Mouse (Mus musculus): Measurements from ENCODE around the gene Wdr83. TPM values are rescaled to one million over a fixed set of nuclear protein-coding genes. Genes with fewer than 3 reads are reported as not detected.

Gene Wdr83
- polyA plus RNA-seq, 1 experiment = 22.6 TPM

GRCm38 (mm10) chr8:85071041-85071440 is 10.1 kb downstream of the Wdr83 start:
- Histone ChIP-seq H3K4me3 (ENCODE audit: insufficient read depth, low read length) (peak overlapping the region; percentile 90), H3K4me1 (ENCODE audit: control insufficient read depth, insufficient read depth, low read length) (peaks cover 12% of the 10 kb centered on the region), H3K27ac (ENCODE audit: insufficient read depth, low read depth, low read length) (peak overlapping the region; percentile 89)
- TF ChIP-seq CTCF (IDR thresholded peaks at IDR 0.05; ENCODE audit: low read depth, low read length) (no peak), POLR2A (IDR thresholded peaks at IDR 0.05; ENCODE audit: borderline replicate concordance, low read depth, low read length) (no peak)

DNA sequence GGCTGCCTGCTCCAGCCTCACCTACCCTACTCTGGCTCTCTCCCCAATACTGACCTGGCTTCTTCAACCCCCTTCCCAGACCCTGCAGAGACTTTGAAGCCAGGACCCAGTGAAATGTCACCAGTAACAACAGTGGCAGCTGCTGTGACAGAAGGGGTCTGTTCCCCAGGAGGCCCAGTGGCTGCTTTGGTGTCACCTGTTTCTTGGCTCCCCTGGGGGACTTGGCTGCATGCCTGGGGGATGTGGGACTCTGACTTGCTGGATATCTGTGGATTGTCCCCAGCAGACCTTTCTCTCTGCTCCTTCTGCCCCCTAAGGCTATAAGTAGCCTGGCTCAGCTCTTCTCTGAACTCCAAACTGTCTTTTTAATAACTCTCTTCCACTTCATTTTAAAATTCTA is 13.1 kb downstream of the Wdr83 start, which contains the start of gene Gm5741:
TSS of gene Gm5741 (minus strand) at position 1 of the 400 bp plus-strand sequence.
- TF ChIP-seq POLR2A (IDR thresholded peaks at IDR 0.05; ENCODE audit: borderline replicate concordance, low read depth, low read length) (no peak), CTCF (IDR thresholded peaks at IDR 0.05; ENCODE audit: low read depth, low read length) (no peak)

DNA sequence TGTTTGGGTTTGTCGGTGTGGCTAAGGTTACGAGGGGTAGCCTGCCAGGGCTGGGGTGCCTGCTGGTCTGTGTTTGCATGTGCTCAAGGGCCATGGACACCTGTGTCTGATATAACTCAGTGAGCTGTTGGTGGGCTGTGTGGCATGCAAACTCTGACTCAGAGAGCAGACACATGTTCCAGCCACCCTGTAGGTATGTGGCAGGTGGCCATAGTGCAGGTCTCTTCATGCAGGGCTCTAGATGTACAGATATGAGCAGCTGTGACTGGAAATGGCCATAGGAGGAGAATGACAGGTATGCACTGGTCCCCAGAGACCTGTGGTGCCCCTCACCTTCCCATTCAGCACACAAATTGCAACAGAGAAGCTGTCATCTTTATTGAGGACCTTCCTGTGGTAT is 14.0 kb downstream of the Wdr83 start:
- TF ChIP-seq POLR2A (IDR thresholded peaks at IDR 0.05; ENCODE audit: borderline replicate concordance, low read depth, low read length) (no peak), CTCF (IDR thresholded peaks at IDR 0.05; ENCODE audit: low read depth, low read length) (no peak)
- Histone ChIP-seq H3K4me1 (ENCODE audit: control insufficient read depth, insufficient read depth, low read length) (peaks cover 8% of the 10 kb centered on the region), H3K27ac (ENCODE audit: insufficient read depth, low read depth, low read length) (no peak overlapping the region), H3K4me3 (ENCODE audit: insufficient read depth, low read length) (no peak overlapping the region)

More for the DNA sequence above, 13.1 kb downstream of the Wdr83 start, which contains the start of gene Gm5741:
- no peak within 1 kb of the TSS for H3K27ac ChIP-seq (ENCODE audit: insufficient read depth, low read depth, low read length)
- no peak within 1 kb of the TSS for H3K4me3 ChIP-seq (ENCODE audit: insufficient read depth, low read length)
- H3K4me1 ChIP-seq (ENCODE audit: control insufficient read depth, insufficient read depth, low read length) = peaks cover 11% of the 10 kb centered on the region

GRCm38 (mm10) chr8:85065213-85065612 is 15.9 kb downstream of the Wdr83 start:
- Histone ChIP-seq H3K4me3 (ENCODE audit: insufficient read depth, low read length) (no peak overlapping the region), H3K4me1 (ENCODE audit: control insufficient read depth, insufficient read depth, low read length) (peaks cover 5% of the 10 kb centered on the region), H3K27ac (ENCODE audit: insufficient read depth, low read depth, low read length) (no peak overlapping the region)
- TF ChIP-seq CTCF (IDR thresholded peaks at IDR 0.05; ENCODE audit: low read depth, low read length) (no peak), POLR2A (IDR thresholded peaks at IDR 0.05; ENCODE audit: borderline replicate concordance, low read depth, low read length) (no peak)

DNA sequence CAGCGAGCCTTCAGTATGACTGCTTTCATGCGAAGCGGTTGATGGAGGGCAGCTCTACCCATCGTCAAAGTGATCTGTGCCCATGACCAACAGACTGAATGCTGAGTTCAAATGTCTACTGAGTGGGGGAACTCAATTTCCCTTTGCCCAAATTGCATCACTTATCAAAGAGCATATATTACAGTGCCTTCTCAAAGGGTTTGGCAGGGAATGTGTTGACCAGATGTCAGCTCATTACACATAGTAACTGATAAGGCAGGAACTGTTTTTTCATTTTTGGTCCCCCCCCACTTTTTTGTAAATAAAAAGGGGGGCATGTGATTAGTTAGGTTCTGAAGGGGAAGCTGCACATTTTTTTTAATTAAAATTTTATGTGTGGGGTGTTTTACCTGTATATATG is 18.5 kb downstream of the Wdr83 start:
- Histone ChIP-seq H3K4me3 (ENCODE audit: insufficient read depth, low read length) (no peak overlapping the region), H3K27ac (ENCODE audit: insufficient read depth, low read depth, low read length) (no peak overlapping the region), H3K4me1 (ENCODE audit: control insufficient read depth, insufficient read depth, low read length) (peaks cover 5% of the 10 kb centered on the region)
- TF ChIP-seq CTCF (IDR thresholded peaks at IDR 0.05; ENCODE audit: low read depth, low read length) = no peak

DNA sequence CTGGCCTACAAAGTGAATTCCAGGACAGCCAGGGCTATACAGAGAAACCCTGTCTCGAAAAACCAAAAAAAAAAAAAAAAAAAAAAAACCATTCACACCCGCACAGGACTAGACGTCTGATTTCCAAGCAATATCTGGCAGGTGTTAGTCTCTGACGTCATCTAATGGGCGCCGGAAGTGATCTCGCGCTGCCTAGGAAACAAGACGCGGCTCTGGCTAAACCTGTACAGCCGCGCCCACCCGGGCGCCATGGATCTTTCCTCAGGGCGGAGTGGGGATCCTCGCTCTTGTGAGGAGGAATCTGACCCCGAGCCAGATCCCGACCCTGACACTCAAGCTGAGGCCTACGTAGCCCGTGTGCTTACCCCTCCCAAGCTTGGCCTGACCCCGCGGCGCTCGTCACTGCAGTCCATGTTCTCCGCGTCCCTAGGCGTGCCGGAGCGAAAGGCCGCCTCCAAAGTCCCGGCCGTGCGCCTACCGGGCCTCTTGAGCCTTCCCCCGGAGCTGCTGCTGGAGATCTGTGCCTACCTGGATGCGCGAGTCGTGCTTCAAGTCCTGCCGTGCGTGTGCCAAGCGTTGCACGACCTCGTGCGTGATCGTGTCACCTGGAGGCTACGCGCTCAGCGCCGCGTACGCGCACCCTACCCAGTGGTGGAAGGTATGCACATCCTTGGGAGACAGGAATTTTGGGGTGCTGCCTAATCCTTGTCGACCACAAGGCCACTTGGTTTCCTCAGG is 21.1 kb downstream of the Wdr83 start, which contains the start of gene Fbxw9:
TSS of gene Fbxw9 (plus strand) at position 177 of the 738 bp plus-strand sequence.
- Histone ChIP-seq H3K27ac (ENCODE audit: insufficient read depth, low read depth, low read length) (no peak within 1 kb of the TSS), H3K4me1 (ENCODE audit: control insufficient read depth, insufficient read depth, low read length) (peaks cover 5% of the 10 kb centered on the region), H3K4me3 (ENCODE audit: insufficient read depth, low read length) (peak within 1 kb of the TSS; percentile 85)
- TF ChIP-seq CTCF (IDR thresholded peaks at IDR 0.05; ENCODE audit: low read depth, low read length) = no peak
- TF ChIP-seq POLR2A (IDR thresholded peaks at IDR 0.05; ENCODE audit: borderline replicate concordance, low read depth, low read length) = no peak

DNA sequence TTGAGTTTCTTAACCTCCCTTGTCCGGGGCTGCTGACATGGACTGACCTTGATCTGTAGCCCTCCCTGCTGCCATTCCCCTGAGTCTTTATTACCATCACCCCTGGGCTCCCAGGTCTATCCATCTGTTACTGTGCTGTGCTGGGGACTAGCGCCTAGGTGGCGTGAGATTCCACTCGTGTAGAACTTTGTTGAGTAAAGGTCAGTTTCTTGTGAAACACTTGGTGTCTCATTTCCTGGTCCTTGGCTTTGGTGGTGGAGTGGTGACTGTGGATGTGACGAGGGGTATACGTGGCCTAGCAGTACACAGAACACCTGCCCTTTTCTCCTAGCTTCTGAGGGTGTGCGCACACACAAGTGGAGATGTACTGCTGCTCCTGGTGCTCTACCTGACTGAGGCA is 23.7 kb downstream of the Wdr83 start:
- Histone ChIP-seq H3K27ac (ENCODE audit: insufficient read depth, low read depth, low read length) (no peak overlapping the region), H3K4me1 (ENCODE audit: control insufficient read depth, insufficient read depth, low read length) (peaks cover 5% of the 10 kb centered on the region), H3K4me3 (ENCODE audit: insufficient read depth, low read length) (no peak overlapping the region)
- TF ChIP-seq CTCF (IDR thresholded peaks at IDR 0.05; ENCODE audit: low read depth, low read length) (no peak), POLR2A (IDR thresholded peaks at IDR 0.05; ENCODE audit: borderline replicate concordance, low read depth, low read length) (no peak)

- H3K27ac ChIP-seq (ENCODE audit: insufficient read depth, low read depth, low read length) = no peak overlapping the region
- no peak overlapping the region for H3K4me3 ChIP-seq (ENCODE audit: insufficient read depth, low read length)
- peaks cover 10% of the 10 kb centered on the region for H3K4me1 ChIP-seq (ENCODE audit: control insufficient read depth, insufficient read depth, low read length)
- TF ChIP-seq CTCF (IDR thresholded peaks at IDR 0.05; ENCODE audit: low read depth, low read length) = no peak
- no peak for TF ChIP-seq POLR2A (IDR thresholded peaks at IDR 0.05; ENCODE audit: borderline replicate concordance, low read depth, low read length)
Measured at GRCm38 (mm10) chr8:85043619-85044018, 37.5 kb downstream of the Wdr83 start.

- no peak for TF ChIP-seq CTCF (IDR thresholded peaks at IDR 0.05; ENCODE audit: low read depth, low read length)
- TF ChIP-seq POLR2A (IDR thresholded peaks at IDR 0.05; ENCODE audit: borderline replicate concordance, low read depth, low read length) = no peak; the same call in 1 of the 2 replicates
- Histone ChIP-seq H3K27ac (ENCODE audit: insufficient read depth, low read depth, low read length) (peak overlapping the region; percentile 96), H3K4me1 (ENCODE audit: control insufficient read depth, insufficient read depth, low read length) (peaks cover 12% of the 10 kb centered on the region), H3K4me3 (ENCODE audit: insufficient read depth, low read length) (peak overlapping the region; percentile 91)
Measured at GRCm38 (mm10) chr8:85037681-85038531, 43.2 kb downstream of the Wdr83 start.

DNA sequence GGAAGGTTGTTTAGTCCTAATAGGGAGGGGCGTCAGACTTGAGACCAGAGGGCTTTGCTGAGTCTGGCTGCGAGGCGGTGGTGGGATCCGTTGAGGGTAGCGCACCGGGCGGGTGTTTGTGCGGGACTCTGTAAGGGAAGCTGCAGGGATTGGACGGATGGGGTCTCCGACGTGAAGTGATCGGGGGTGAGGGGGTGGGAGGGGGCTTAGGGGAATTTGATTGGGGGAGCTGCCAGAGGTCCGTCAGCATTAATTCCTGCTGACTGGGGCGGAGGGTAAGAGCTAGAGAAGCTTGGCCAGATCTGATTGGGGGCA is 43.8 kb downstream of the Wdr83 start:
- TF ChIP-seq CTCF (IDR thresholded peaks at IDR 0.05; ENCODE audit: low read depth, low read length) (no peak), POLR2A (IDR thresholded peaks at IDR 0.05; ENCODE audit: borderline replicate concordance, low read depth, low read length) (no peak)
- peaks cover 12% of the 10 kb centered on the region for H3K4me1 ChIP-seq (ENCODE audit: control insufficient read depth, insufficient read depth, low read length)
- peak overlapping the region; percentile 96 for H3K27ac ChIP-seq (ENCODE audit: insufficient read depth, low read depth, low read length)
- H3K4me3 ChIP-seq (ENCODE audit: insufficient read depth, low read length) = peak overlapping the region; percentile 91
